In genomic region chr13:45455108-45455861, GRCm38 (mm10) we compare ENCODE assay signal across 8 mouse cellular contexts. TPM values are rescaled to one million over a fixed set of nuclear protein-coding genes. Genes with fewer than 3 reads are reported as not detected.
A peak's percentile ranks its signal among the peaks of the same experiment; 100 is the strongest.
DNase-seq lines count a peak whose midpoint lies in the region; ATAC-seq lines count a peak whose summit lies in the region.

No protein-coding gene starts in this region.

- H3K9ac ChIP-seq in lung, embryonic 16.5 days (ENCODE audit: low read length) = peak overlapping the region; percentile 26; the same call in 1 of the 2 replicates

- peaks cover 25% of the 10 kb centered on the region for H3K4me1 ChIP-seq in lung, embryonic 16.5 days (replicated peaks; ENCODE audit: control insufficient read depth, insufficient read depth, low read length)

- H3K4me3 ChIP-seq in lung, embryonic 16.5 days (ENCODE audit: low read length) = no peak overlapping the region

- H3K36me3 ChIP-seq in lung, embryonic 16.5 days (ENCODE audit: control insufficient read depth, insufficient read depth, low read length) = no peaks in the 10 kb centered on the region
- H3K36me3 ChIP-seq in splenic B cell, adult 2 months (ENCODE audit: control insufficient read depth, insufficient read depth, low read length, poor library complexity, severe bottlenecking) = no peaks in the 10 kb centered on the region

- WGBS in lung, embryonic 16.5 days = 10% methylated on average over 15 of the region's 15 CpGs

- H3K27ac ChIP-seq in lung, embryonic 16.5 days (ENCODE audit: low read length) = peak overlapping the region; percentile 86

- peak overlapping the region; percentile 43 for H3K4me2 ChIP-seq in lung, embryonic 16.5 days (ENCODE audit: low read depth, low read length)

- peak; percentile 74 for ATAC-seq in lung, embryonic 16.5 days (ENCODE audit: low read depth)

- peak; percentile 62 for DNase-seq in adrenal gland, adult 2 months
- no peak for DNase-seq in adrenal gland, adult 18-20 months (ENCODE audit: low spot score in 2 of 2)
- peak; percentile 77 for DNase-seq in Muller cell, postnatal 12 days (ENCODE audit: inconsistent ontology term)
- DNase-seq in heart, adult 18-20 months = peak; percentile 63 to 76
- DNase-seq in kidney, adult 11 months = peak; percentile 76
- peak; percentile 39 for DNase-seq in splenic B cell, adult 2 months (ENCODE audit: low read depth, low spot score)
- DNase-seq in cerebellum, adult 9-11 months = no peak

- H3K9me3 ChIP-seq in lung, embryonic 16.5 days (ENCODE audit: control insufficient read depth, low read length) = no peaks in the 10 kb centered on the region

- no peaks in the 10 kb centered on the region for H3K27me3 ChIP-seq in lung, embryonic 16.5 days (ENCODE audit: control insufficient read depth, insufficient read depth, low read depth, low read length)
- H3K27me3 ChIP-seq in splenic B cell, adult 2 months (ENCODE audit: control insufficient read depth, insufficient read depth, low read length, poor library complexity, severe bottlenecking) = no peaks in the 10 kb centered on the region

RNA-seq across cellular contexts. Expression of gene Gmpr, which starts 52.0 kb away (rescaled TPM):
- 100 to 1,000 TPM in 1 of 2 experiments, 10 to 100 TPM in 1; 57.8 to 114 TPM for total RNA-seq in adrenal gland, adult 2 months (2021)
- 22.8 and 34.2 TPM in 2 replicates for polyA plus RNA-seq in adrenal gland, adult 2 months (2012; rRNA removed)
- total RNA-seq in adrenal gland, adult 18-20 months (2021) = 10 to 100 TPM; 40.3 to 84.5 TPM
- 100 to 1,000 TPM; 149 to 156 TPM for total RNA-seq in heart, adult 18-20 months (2021)
- polyA plus RNA-seq in lung, embryonic 16.5 days (2015; fragmentation: Nextera tagmentation; extraction: Ambion mirVana) = 23.4 and 29.2 TPM in 2 replicates

Comparison
In these comparisons a context has a peak if more than half of its experiments do, and no peak if none do; other contexts are left out.
1. DNase-seq: peak in adrenal gland, adult 2 months (single experiment), Muller cell, postnatal 12 days (single experiment), heart, adult 18-20 months (2 of 2), kidney, adult 11 months (single experiment) and splenic B cell, adult 2 months (single experiment); none in adrenal gland, adult 18-20 months (0 of 2) and cerebellum, adult 9-11 months (single experiment).